Mouse (Mus musculus) hindbrain, embryonic 12.5 days (tissue): ENCODE measurements at regions not wholly inside any gene's neighbourhood (a gene's known extent, or its start where the extent isn't known, plus 50 kb on each side); places are given as distances from the start of the nearest gene placed in this dataset.

Experiments used
- ATAC-seq: fragments of 200-750 bp; cut with Nextera tagmentation; 2 replicates; pipeline ENCODE4 v1.8.0; 2017; ENCODE audit warnings: moderate TSS enrichment; ENCODE audit not compliant: low FRiP score
- H3K27ac ChIP-seq: fragments of 300-500 bp; sonication (generic); 2 replicates; pipeline ENCODE4 v1.5.1; 2016; ENCODE audit warnings: mild to moderate bottlenecking
- H3K27me3 ChIP-seq: fragments of 300-500 bp; sonication (generic); 2 replicates; pipeline ENCODE4 v1.6.1; 2016; ENCODE audit warnings: mild to moderate bottlenecking
- H3K36me3 ChIP-seq: fragments of 300-500 bp; sonication (generic); 2 replicates; pipeline ENCODE4 v1.6.1; 2016; ENCODE audit warnings: mild to moderate bottlenecking
- H3K4me1 ChIP-seq: fragments of 300-500 bp; sonication (generic); 2 replicates; pipeline ENCODE4 v1.6.1; 2016
- H3K4me2 ChIP-seq: fragments of 300-500 bp; sonication (generic); replicated peaks from 2 replicates; pipeline ENCODE4 v1.6.1; 2016; ENCODE audit warnings: mild to moderate bottlenecking
- H3K4me3 ChIP-seq: fragments of 300-500 bp; sonication (generic); 2 replicates; pipeline ENCODE4 v1.5.1; 2016; ENCODE audit warnings: mild to moderate bottlenecking
- H3K9ac ChIP-seq: fragments of 300-500 bp; sonication (generic); 2 replicates; pipeline ENCODE4 v1.6.1; 2016; ENCODE audit warnings: mild to moderate bottlenecking, moderate library complexity
- H3K9me3 ChIP-seq: fragments of 300-500 bp; sonication (generic); replicated peaks from 2 replicates; pipeline ENCODE4 v1.6.1; 2016; ENCODE audit warnings: mild to moderate bottlenecking
- WGBS: fragments of 180-500 bp; shearing (Covaris S2); methylation state at CpG from one replicate; pipeline ENCODE4 v1.1.7; 2016; 5-methylcytosine and 5-hydroxymethylcytosine counted together

GRCm38 (mm10) chr2:115385207-115386168, 196.0 kb upstream of the BC052040 start:
- Histone ChIP-seq H3K4me2 (no peak overlapping the region), H3K4me3 (no peak overlapping the region), H3K9me3 (no peaks in the 10 kb centered on the region), H3K27ac (no peak overlapping the region), H3K27me3 (peaks cover 6% of the 10 kb centered on the region), H3K36me3 (no peaks in the 10 kb centered on the region), H3K4me1 (peaks cover 11% of the 10 kb centered on the region; the same call in 1 of the 2 replicates), H3K9ac (no peak overlapping the region)
- 47% methylated on average over 16 of the region's 16 CpGs for WGBS
- ATAC-seq: no peak

GRCm38 (mm10) chr2:115391575-115391974, 189.9 kb upstream of the BC052040 start:
- Histone ChIP-seq H3K9me3 (no peaks in the 10 kb centered on the region), H3K9ac (no peak overlapping the region), H3K4me2 (no peak overlapping the region), H3K27ac (no peak overlapping the region), H3K27me3 (peaks cover 6% of the 10 kb centered on the region), H3K4me3 (no peak overlapping the region), H3K4me1 (no peaks in the 10 kb centered on the region), H3K36me3 (no peaks in the 10 kb centered on the region)
- WGBS: 79% methylated on average over 7 of the region's 7 CpGs
- ATAC-seq: no peak

- Histone ChIP-seq H3K4me3 (no peak overlapping the region), H3K36me3 (no peaks in the 10 kb centered on the region), H3K9ac (no peak overlapping the region), H3K4me1 (no peaks in the 10 kb centered on the region), H3K9me3 (no peaks in the 10 kb centered on the region), H3K27ac (no peak overlapping the region), H3K27me3 (no peaks in the 10 kb centered on the region), H3K4me2 (no peak overlapping the region)
- WGBS: 74% methylated on average over 8 of the region's 8 CpGs
- no peak for ATAC-seq
These were observed 189.3 kb upstream of the BC052040 start for GRCm38 (mm10) chr2:115392082-115392762.

- Histone ChIP-seq H3K36me3 (no peaks in the 10 kb centered on the region), H3K4me2 (no peak overlapping the region), H3K27ac (no peak overlapping the region), H3K9ac (no peak overlapping the region), H3K27me3 (no peaks in the 10 kb centered on the region), H3K9me3 (no peaks in the 10 kb centered on the region), H3K4me1 (no peaks in the 10 kb centered on the region), H3K4me3 (no peak overlapping the region)
- WGBS: 51% methylated on average over 4 of the region's 4 CpGs
- no peak for ATAC-seq
These were observed 187.4 kb upstream of the BC052040 start for GRCm38 (mm10) chr2:115394091-115394490.

GRCm38 (mm10) chr2:115398550-115398949, 183.0 kb upstream of the BC052040 start:
- Histone ChIP-seq H3K4me3 (no peak overlapping the region), H3K9me3 (no peaks in the 10 kb centered on the region), H3K4me2 (no peak overlapping the region), H3K27ac (no peak overlapping the region), H3K9ac (no peak overlapping the region), H3K36me3 (no peaks in the 10 kb centered on the region), H3K4me1 (no peaks in the 10 kb centered on the region), H3K27me3 (no peaks in the 10 kb centered on the region)
- no peak for ATAC-seq
- WGBS: 80% methylated on average over 4 of the region's 4 CpGs

- no peaks in the 10 kb centered on the region for H3K4me1 ChIP-seq
- H3K4me3 ChIP-seq: no peak overlapping the region
- H3K9ac ChIP-seq: no peak overlapping the region
- H3K27ac ChIP-seq: no peak overlapping the region
- H3K27me3 ChIP-seq: no peaks in the 10 kb centered on the region
- H3K36me3 ChIP-seq: no peaks in the 10 kb centered on the region
- H3K4me2 ChIP-seq: no peak overlapping the region
- no peaks in the 10 kb centered on the region for H3K9me3 ChIP-seq
- ATAC-seq: no peak
- 83% methylated on average over 6 of the region's 6 CpGs for WGBS
These were observed 182.3 kb upstream of the BC052040 start for GRCm38 (mm10) chr2:115399107-115399740.

GRCm38 (mm10) chr2:115399987-115400550, 181.4 kb upstream of the BC052040 start:
- WGBS: 95% methylated on average over 10 of the region's 10 CpGs
- H3K27me3 ChIP-seq: no peaks in the 10 kb centered on the region
- no peak for ATAC-seq

GRCm38 (mm10) chr2:115402246-115402645, 179.3 kb upstream of the BC052040 start:
- WGBS: 61% methylated on average over 2 of the region's 2 CpGs
- Histone ChIP-seq H3K9ac (no peak overlapping the region), H3K4me3 (no peak overlapping the region), H3K4me2 (no peak overlapping the region), H3K36me3 (no peaks in the 10 kb centered on the region), H3K27ac (no peak overlapping the region), H3K9me3 (no peaks in the 10 kb centered on the region), H3K27me3 (no peaks in the 10 kb centered on the region), H3K4me1 (no peaks in the 10 kb centered on the region)
- ATAC-seq: no peak

More at GRCm38 (mm10) chr2:115399987-115400550, 181.4 kb upstream of the BC052040 start:
- Histone ChIP-seq H3K4me3 (no peak overlapping the region), H3K36me3 (no peaks in the 10 kb centered on the region), H3K9ac (no peak overlapping the region), H3K4me2 (no peak overlapping the region), H3K27ac (no peak overlapping the region), H3K4me1 (no peaks in the 10 kb centered on the region), H3K9me3 (no peaks in the 10 kb centered on the region)

GRCm38 (mm10) chr2:115432476-115432875, 149.0 kb upstream of the BC052040 start:
- Histone ChIP-seq H3K9me3 (no peaks in the 10 kb centered on the region), H3K36me3 (no peaks in the 10 kb centered on the region), H3K4me1 (no peaks in the 10 kb centered on the region), H3K9ac (no peak overlapping the region), H3K27me3 (no peaks in the 10 kb centered on the region), H3K4me2 (no peak overlapping the region), H3K4me3 (no peak overlapping the region), H3K27ac (no peak overlapping the region)
- WGBS: 71% methylated on average over 2 of the region's 2 CpGs
- ATAC-seq: no peak

- Histone ChIP-seq H3K4me2 (no peak overlapping the region), H3K9ac (no peak overlapping the region), H3K27me3 (no peaks in the 10 kb centered on the region), H3K4me3 (no peak overlapping the region), H3K9me3 (no peaks in the 10 kb centered on the region), H3K27ac (no peak overlapping the region), H3K4me1 (no peaks in the 10 kb centered on the region), H3K36me3 (no peaks in the 10 kb centered on the region)
- ATAC-seq: no peak
- 0% methylated on average over 1 of the region's 1 CpGs for WGBS
These were observed 140.4 kb upstream of the BC052040 start for GRCm38 (mm10) chr2:115441100-115441499.

GRCm38 (mm10) chr2:115449783-115450483, 131.6 kb upstream of the BC052040 start:
- Histone ChIP-seq H3K9me3 (no peaks in the 10 kb centered on the region), H3K9ac (no peak overlapping the region), H3K27me3 (no peaks in the 10 kb centered on the region), H3K36me3 (no peaks in the 10 kb centered on the region), H3K27ac (no peak overlapping the region), H3K4me3 (no peak overlapping the region), H3K4me1 (no peaks in the 10 kb centered on the region), H3K4me2 (no peak overlapping the region)
- WGBS: 90% methylated on average over 6 of the region's 6 CpGs
- ATAC-seq: no peak
